Mouse (Mus musculus) MEL (cell line): ENCODE data around the gene Pip4k2a. TPM values are rescaled to one million over a fixed set of nuclear protein-coding genes. Genes with fewer than 3 reads are reported as not detected.

Experiments used
- DNase-seq: peaks from one replicate; pipeline ENCODE4 v3.0.0; 2011; ENCODE audit warnings: low read depth, low spot score
- H3K27ac ChIP-seq: 2 replicates; pipeline ENCODE4 v1.5.1; 2012; ENCODE audit warnings: low read depth, mild to moderate bottlenecking, control low read depth, low read length, moderate library complexity; ENCODE audit not compliant: control insufficient read depth
- H3K27me3 ChIP-seq, 2 experiments: fragments of 150-350 bp in 1 of 2; sonication (generic) in 1 of 2; 2 replicates each; pipeline ENCODE4 v1.6.1; 2012; ENCODE audit warnings: low read length in 2 of 2, mild to moderate bottlenecking in 2 of 2, improper control_type of control experiment in 1 of 2, moderate library complexity in 1 of 2; ENCODE audit not compliant: insufficient read depth in 2 of 2, control insufficient read depth in 1 of 2
- H3K36me3 ChIP-seq, 2 experiments: 2 replicates each; pipeline ENCODE4 v1.6.1; 2012 to 2014; ENCODE audit warnings: low read length in 2 of 2, improper control_type of control experiment in 1 of 2, inconsistent platforms in 1 of 2, mild to moderate bottlenecking in 1 of 2; ENCODE audit not compliant: insufficient read depth in 2 of 2, control insufficient read depth in 1 of 2
- H3K4me1 ChIP-seq, 2 experiments: fragments of 150-350 bp in 1 of 2; sonication (generic) in 1 of 2; 2 replicates each; pipeline ENCODE4 v1.6.1; 2012; ENCODE audit warnings: low read length in 2 of 2, improper control_type of control experiment in 1 of 2, mild to moderate bottlenecking in 1 of 2; ENCODE audit not compliant: insufficient read depth in 2 of 2, control insufficient read depth in 1 of 2
- H3K4me3 ChIP-seq, 2 experiments: fragments of 150-350 bp in 1 of 2; sonication (generic) in 1 of 2; 2 replicates each; pipeline ENCODE4 v1.5.1; 2012; ENCODE audit warnings: low read depth in 2 of 2, low read length in 2 of 2, mild to moderate bottlenecking in 2 of 2, moderate library complexity in 2 of 2, control low read depth in 1 of 2, improper control_type of control experiment in 1 of 2; ENCODE audit not compliant: control insufficient read depth in 1 of 2, insufficient read depth in 1 of 2
- H3K79me2 ChIP-seq: 2 replicates; pipeline ENCODE4 v1.6.1; 2012; ENCODE audit warnings: mild to moderate bottlenecking, low read length, moderate library complexity; ENCODE audit not compliant: control insufficient read depth, poor library complexity, insufficient read depth
- H3K9ac ChIP-seq: 2 replicates; pipeline ENCODE4 v1.6.1; 2012; ENCODE audit warnings: low read depth, mild to moderate bottlenecking, control low read depth, low read length, moderate library complexity; ENCODE audit not compliant: control insufficient read depth, poor library complexity, severe bottlenecking
- H3K9me3 ChIP-seq: fragments of 150-350 bp; sonication (generic); replicated peaks from 2 replicates; pipeline ENCODE4 v1.6.1; 2012; ENCODE audit warnings: mild to moderate bottlenecking, low read length, improper control_type of control experiment, moderate library complexity; ENCODE audit not compliant: insufficient read depth
- BHLHE40 ChIP-seq: IDR thresholded peaks from 2 replicates; pipeline ENCODE4 v1.6.1; 2012; ENCODE audit warnings: low read depth, mild to moderate bottlenecking, inconsistent platforms, low read length, improper control_type of control experiment, borderline replicate concordance
- ELF1 ChIP-seq: IDR thresholded peaks from 2 replicates; pipeline ENCODE4 v1.6.1; 2014; ENCODE audit warnings: low read depth, mild to moderate bottlenecking, inconsistent platforms, low read length, improper control_type of control experiment, moderate library complexity
- EP300 ChIP-seq, 2 experiments: IDR thresholded peaks; 2 replicates each; pipeline ENCODE4 v1.6.1; 2011; ENCODE audit warnings: improper control_type of control experiment in 2 of 2, low read length in 2 of 2, low read depth in 1 of 2, mild to moderate bottlenecking in 1 of 2
- GABPA ChIP-seq: IDR thresholded peaks from 2 replicates; pipeline ENCODE4 v1.6.1; 2012; ENCODE audit warnings: low read depth, mild to moderate bottlenecking, inconsistent platforms, low read length, improper control_type of control experiment, moderate library complexity
- GATA1 ChIP-seq: IDR thresholded peaks from 2 replicates; pipeline ENCODE4 v1.6.1; 2011; ENCODE audit warnings: low read depth, low read length, improper control_type of control experiment
- KAT2A ChIP-seq: conservative IDR thresholded peaks from 2 replicates; pipeline ENCODE4 v1.6.1; 2012; ENCODE audit warnings: low read depth, low read length, improper control_type of control experiment, inconsistent platforms
- MAX ChIP-seq: IDR thresholded peaks from 2 replicates; pipeline ENCODE4 v1.6.1; 2011; ENCODE audit warnings: low read length, improper control_type of control experiment
- MEF2A ChIP-seq: IDR thresholded peaks from 2 replicates; pipeline ENCODE4 v1.6.1; 2014; ENCODE audit warnings: low read depth, mild to moderate bottlenecking, inconsistent platforms, low read length, improper control_type of control experiment; ENCODE audit not compliant: poor library complexity, insufficient replicate concordance, severe bottlenecking; ENCODE audit errors: extremely low read depth
- MXI1 ChIP-seq: IDR thresholded peaks from 2 replicates; pipeline ENCODE4 v1.6.1; 2011; ENCODE audit warnings: mild to moderate bottlenecking, low read depth, low read length, improper control_type of control experiment
- MYC ChIP-seq: IDR thresholded peaks from 2 replicates; pipeline ENCODE4 v1.6.1; 2011; ENCODE audit warnings: low read depth, mild to moderate bottlenecking, low read length, improper control_type of control experiment, moderate library complexity
- NELFE ChIP-seq: IDR thresholded peaks from 2 replicates; pipeline ENCODE4 v1.6.1; 2011; ENCODE audit warnings: low read depth, low read length, improper control_type of control experiment
- POLR2A ChIP-seq, 2 experiments: IDR thresholded peaks; 2 replicates each; pipeline ENCODE4 v1.6.1; 2011 to 2012; ENCODE audit warnings: low read length in 2 of 2, mild to moderate bottlenecking in 2 of 2, control low read depth in 1 of 2, improper control_type of control experiment in 1 of 2, low read depth in 1 of 2, moderate library complexity in 1 of 2; ENCODE audit not compliant: control insufficient read depth in 1 of 2, insufficient read depth in 1 of 2, poor library complexity in 1 of 2
- SIN3A ChIP-seq: IDR thresholded peaks from 2 replicates; pipeline ENCODE4 v1.6.1; 2012; ENCODE audit warnings: low read length, improper control_type of control experiment, inconsistent platforms
- SMC3 ChIP-seq: IDR thresholded peaks from 2 replicates; pipeline ENCODE4 v1.6.1; 2011; ENCODE audit warnings: low read depth, low read length, improper control_type of control experiment
- TBP ChIP-seq: IDR thresholded peaks from 2 replicates; pipeline ENCODE4 v1.8.0; 2011; ENCODE audit warnings: low read depth, low read length, improper control_type of control experiment
- TCF12 ChIP-seq: IDR thresholded peaks from 2 replicates; pipeline ENCODE4 v1.6.1; 2014; ENCODE audit warnings: low read depth, mild to moderate bottlenecking, inconsistent platforms, low read length, improper control_type of control experiment, moderate library complexity
- USF2 ChIP-seq, 2 experiments: IDR thresholded peaks; 2 replicates each; pipeline ENCODE4 v1.6.1; 2011 to 2012; ENCODE audit warnings: improper control_type of control experiment in 2 of 2, low read length in 2 of 2, borderline replicate concordance in 1 of 2, inconsistent platforms in 1 of 2, low read depth in 1 of 2, mild to moderate bottlenecking in 1 of 2; ENCODE audit not compliant: insufficient read depth in 1 of 2
- ZKSCAN1 ChIP-seq: IDR thresholded peaks from 2 replicates; pipeline ENCODE4 v1.6.1; 2012; ENCODE audit warnings: low read depth, mild to moderate bottlenecking, inconsistent platforms, low read length, improper control_type of control experiment, moderate library complexity
- ZNF384 ChIP-seq: IDR thresholded peaks from 2 replicates; pipeline ENCODE4 v1.6.1; 2012; ENCODE audit warnings: low read depth, mild to moderate bottlenecking, inconsistent platforms, low read length, improper control_type of control experiment
- polyA plus RNA-seq, 2 experiments: library from polyadenylated mRNA; stranded (reverse) in 1 of 2; unstranded in 1 of 2; fragments of >175 nt in 1 of 2; fragments of >200 nt in 1 of 2; gene quantifications; 2 replicates each; pipeline versions ENCODE4 v1.2.1 to v1.2.4; 2012; ENCODE audit warnings: low replicate concordance in 2 of 2, low read depth in 1 of 2; ENCODE audit not compliant: insufficient read length in 2 of 2, insufficient read depth in 1 of 2, missing spikeins in 1 of 2
- total RNA-seq: library from RNA; depleted of rRNA; stranded (reverse); fragments of 300-350 nt; gene quantifications from 2 replicates; pipeline ENCODE4 v1.2.3, GENCODE M21; 2012

Gene Pip4k2a
- total and polyA plus RNA-seq, 3 experiments = 7.9 to 48.5 TPM; not detected in 1

GRCm38 (mm10) chr2:18921570-18922180 lies 76.3 kb downstream of the Pip4k2a start:
- no peak for DNase-seq
- no peaks in the 10 kb centered on the region for H3K9me3 ChIP-seq
- no peak overlapping the region for H3K27ac ChIP-seq
- H3K4me3 ChIP-seq = no peak overlapping the region
- peaks cover 1 to 31% of the 10 kb centered on the region in 2 experiments; a peak in 3 of 4 replicates for H3K36me3 ChIP-seq
- H3K79me2 ChIP-seq = peaks cover 1% of the 10 kb centered on the region
- H3K9ac ChIP-seq = no peak overlapping the region
- TF ChIP-seq BHLHE40 = no peak
- peak; percentile 93 for TF ChIP-seq ZKSCAN1
- H3K27me3 ChIP-seq = no peaks in the 10 kb centered on the region
- peaks cover 14 to 25% of the 10 kb centered on the region in 2 experiments for H3K4me1 ChIP-seq

DNA sequence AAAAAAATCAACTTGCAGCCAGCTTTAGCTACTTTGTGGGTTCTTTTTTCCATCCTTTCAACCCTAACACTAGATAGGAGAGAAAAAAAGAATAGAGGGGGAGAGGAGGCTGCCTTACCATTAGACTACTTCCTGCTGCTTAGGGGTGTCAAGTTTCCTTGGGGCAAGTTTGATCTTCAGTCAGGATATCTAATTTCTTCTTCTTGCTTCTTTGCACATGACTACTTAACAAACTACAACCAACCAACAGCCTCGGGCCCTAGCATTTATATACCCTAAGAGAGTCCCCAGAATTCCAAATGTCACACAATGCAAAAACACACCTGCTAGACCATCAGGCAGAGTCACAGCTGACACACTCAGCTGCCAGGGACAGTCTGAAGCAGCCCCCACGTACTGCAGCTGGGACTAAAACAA lies 77.5 kb downstream of the Pip4k2a start:
- Histone ChIP-seq H3K27ac (peak overlapping the region; percentile 41), H3K9me3 (no peaks in the 10 kb centered on the region), H3K4me3 (no peak overlapping the region), H3K9ac (no peak overlapping the region), H3K36me3 (peaks cover 1 to 31% of the 10 kb centered on the region in 2 experiments; a peak in 3 of 4 replicates), H3K4me1 (peaks cover 14 to 25% of the 10 kb centered on the region in 2 experiments), H3K27me3 (no peaks in the 10 kb centered on the region), H3K79me2 (peaks cover 4% of the 10 kb centered on the region)
- DNase-seq = peak; percentile 66
- TF ChIP-seq SMC3 = no peak
- TF ChIP-seq TCF12 = no peak
- TF ChIP-seq USF2 (IDR thresholded peaks at IDR 0.05; ENCODE audit: borderline replicate concordance in 1 of 2, insufficient read depth in 1 of 2, low read depth in 1 of 2, low read length in 2 of 2) = no peak
- peak; percentile 53 for TF ChIP-seq ZNF384
- TF ChIP-seq NELFE = no peak
- TF ChIP-seq MXI1 = peak; percentile 16; the same call in 1 of the 2 replicates
- TF ChIP-seq POLR2A (IDR thresholded peaks at IDR 0.05; ENCODE audit: control insufficient read depth in 1 of 2, insufficient read depth in 1 of 2, low read depth in 1 of 2, low read length in 2 of 2, poor library complexity in 1 of 2) = no peak
- no peak for TF ChIP-seq GATA1
- TF ChIP-seq MYC = no peak
- TF ChIP-seq TBP = no peak
- no peak for TF ChIP-seq ZKSCAN1
- TF ChIP-seq ELF1 = no peak
- no peak for TF ChIP-seq MAX
- TF ChIP-seq GABPA = no peak
- no peak for TF ChIP-seq MEF2A
- TF ChIP-seq EP300 (IDR thresholded peaks at IDR 0.05; ENCODE audit: low read depth in 1 of 2, low read length in 2 of 2) = peak in 1 of 2 experiments; percentile 17; a peak in 1 of 4 replicates
- no peak for TF ChIP-seq KAT2A
- TF ChIP-seq SIN3A = 0 out of 2 replicates have a peak, but pooled peaks have one; percentile 15
